Mouse (Mus musculus): ENCODE data around the gene Lipf. TPM values are rescaled to one million over a fixed set of nuclear protein-coding genes. Genes with fewer than 3 reads are reported as not detected.

The Lipf gene
- polyA plus RNA-seq (2015; fragmentation: Illumina TruSeq; extraction: RNeasy Lipid Tissue Mini Kit (QIAGEN cat#74804); ENCODE audit: insufficient read depth, low read depth, low replicate concordance) = not detected

GRCm38 (mm10) chr19:33960887-33961286 is at the start of gene Lipf:
Lipf (plus strand) TSS chr19:33961187.

GRCm38 (mm10) chr19:34008002-34008401 is 47.0 kb downstream of the Lipf start, which contains the start of gene Lipk:
Lipk (plus strand) TSS chr19:34008290.

Other genes starting within 250 kb of the Lipf start
- gene Lipo2, start 209.8 kb upstream of the Lipf start, polyA plus RNA-seq (2015; fragmentation: Illumina TruSeq; extraction: RNeasy Lipid Tissue Mini Kit (QIAGEN cat#74804); ENCODE audit: insufficient read depth, low read depth, low replicate concordance) = not detected
- 3.3 TPM for gene Lipo3, start 199.2 kb upstream of the Lipf start, polyA plus RNA-seq (2015; fragmentation: Illumina TruSeq; extraction: RNeasy Lipid Tissue Mini Kit (QIAGEN cat#74804); ENCODE audit: insufficient read depth, low read depth, low replicate concordance)
- not detected for gene Lipo1, start 173.7 kb upstream of the Lipf start, polyA plus RNA-seq (2015; fragmentation: Illumina TruSeq; extraction: RNeasy Lipid Tissue Mini Kit (QIAGEN cat#74804); ENCODE audit: insufficient read depth, low read depth, low replicate concordance)
- gene Lipk, start 47.1 kb downstream of the Lipf start, polyA plus RNA-seq (2015; fragmentation: Illumina TruSeq; extraction: RNeasy Lipid Tissue Mini Kit (QIAGEN cat#74804); ENCODE audit: insufficient read depth, low read depth, low replicate concordance) = not detected
- not detected for gene Lipn, start 106.2 kb downstream of the Lipf start, polyA plus RNA-seq (2015; fragmentation: Illumina TruSeq; extraction: RNeasy Lipid Tissue Mini Kit (QIAGEN cat#74804); ENCODE audit: insufficient read depth, low read depth, low replicate concordance)
- not detected for gene Lipm, start 139.7 kb downstream of the Lipf start, polyA plus RNA-seq (2015; fragmentation: Illumina TruSeq; extraction: RNeasy Lipid Tissue Mini Kit (QIAGEN cat#74804); ENCODE audit: insufficient read depth, low read depth, low replicate concordance)
- gene Ankrd22, start 204.9 kb downstream of the Lipf start, polyA plus RNA-seq (2015; fragmentation: Illumina TruSeq; extraction: RNeasy Lipid Tissue Mini Kit (QIAGEN cat#74804); ENCODE audit: insufficient read depth, low read depth, low replicate concordance) = not detected
- gene Stambpl1, start 231.0 kb downstream of the Lipf start, polyA plus RNA-seq (2015; fragmentation: Illumina TruSeq; extraction: RNeasy Lipid Tissue Mini Kit (QIAGEN cat#74804); ENCODE audit: insufficient read depth, low read depth, low replicate concordance) = 2.7 TPM

All from pancreas, adult 10 weeks (tissue).